Comparison of ENCODE assay signal across 23 mouse cellular contexts in the genomic region with DNA sequence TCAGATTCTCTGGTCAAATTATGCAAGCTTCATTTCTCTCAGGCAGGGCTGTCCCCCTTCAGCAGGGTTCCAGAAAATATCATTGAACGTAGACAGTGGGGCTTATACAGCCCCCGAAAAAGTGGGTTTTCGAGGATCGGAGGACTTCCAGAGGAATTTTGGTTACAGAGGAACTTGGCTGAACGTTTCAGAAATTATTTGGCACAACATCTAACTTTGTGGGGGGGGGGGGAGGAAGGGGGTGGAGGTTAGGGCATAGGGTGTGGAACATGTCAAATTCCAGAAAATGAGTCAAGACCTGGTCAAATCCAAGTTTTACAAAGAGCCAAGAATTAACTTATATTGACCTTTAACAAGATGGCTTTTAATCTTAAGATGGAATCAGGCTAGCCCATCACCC. TPM values are rescaled to one million over a fixed set of nuclear protein-coding genes. Genes with fewer than 3 reads are reported as not detected.
"Had no signal": no experiment of that assay in that cellular context is flagged by ENCODE, and none has a peak within 500 bp of the region (broad histone marks: within the 10 kb centered on the region; RNA-seq: fewer than 3 reads in every experiment).

No protein-coding gene starts in this region.

- DNase-seq: left cerebral cortex, postnatal 4 days; liver; liver, embryonic 13.5 days; liver, postnatal 0 days; lung, adult 18-20 months; lung, adult 2 months; lung, embryonic 14.5 days; lung, postnatal 10 days; lung, postnatal 14 days; lung, postnatal 36 days; lung, postnatal 4 days; midbrain, embryonic 14.5 days had no signal

RNA-seq across cellular contexts. Expression of a gene that starts 49.6 kb away (rescaled TPM):
- total RNA-seq: megakaryocyte progenitor cell, adult 5-6 weeks; megakaryocyte-erythroid progenitor cell, adult 5-6 weeks; monocyte, adult 5-6 weeks had no signal

RNA-seq across cellular contexts. Expression of a gene that starts 56.5 kb away (rescaled TPM):
- total RNA-seq: left cerebral cortex, adult 8-10 months; left cerebral cortex, postnatal 10 days; left cerebral cortex, postnatal 14 days; left cerebral cortex, postnatal 25 days; left cerebral cortex, postnatal 36 days; left cerebral cortex, postnatal 4 days; liver, adult 2 months; megakaryocyte progenitor cell, adult 5-6 weeks; megakaryocyte, adult 5-6 weeks; megakaryocyte-erythroid progenitor cell, adult 5-6 weeks; midbrain, postnatal 0 days; monocyte, adult 5-6 weeks had no signal
